Mouse (Mus musculus) liver, adult 2 months (tissue): Measurements from ENCODE around the gene C2cd4a. TPM values are rescaled to one million over a fixed set of nuclear protein-coding genes. Genes with fewer than 3 reads are reported as not detected.

Experiments
- DNase-seq: peaks from one replicate; pipeline ENCODE4 v3.0.0-alpha.2; 2011; ENCODE audit warnings: low read depth, low spot score; ENCODE audit errors: extremely low read depth
- H3K27ac ChIP-seq: fragments of 200-500 bp; replicated peaks from 2 replicates; pipeline ENCODE4 v1.5.1; 2012; ENCODE audit warnings: low read depth, mild to moderate bottlenecking, control low read depth, inconsistent platforms, low read length; ENCODE audit not compliant: insufficient read depth
- H3K27me3 ChIP-seq: fragments of 200-500 bp; 2 replicates; pipeline ENCODE4 v1.6.1; 2012; ENCODE audit warnings: mild to moderate bottlenecking, moderate library complexity, low read length, inconsistent platforms; ENCODE audit not compliant: control insufficient read depth, insufficient read depth
- H3K36me3 ChIP-seq: fragments of 200-500 bp; 2 replicates; pipeline ENCODE4 v1.6.1; 2012; ENCODE audit warnings: low read length, inconsistent platforms; ENCODE audit not compliant: control insufficient read depth, insufficient read depth
- H3K4me1 ChIP-seq: fragments of 200-500 bp; 2 replicates; pipeline ENCODE4 v1.6.1; 2011; ENCODE audit warnings: low read length; ENCODE audit not compliant: control insufficient read depth, insufficient read depth
- H3K4me3 ChIP-seq: fragments of 200-500 bp; 2 replicates; pipeline ENCODE4 v1.5.1; 2011; ENCODE audit warnings: low read depth, mild to moderate bottlenecking, control low read depth, low read length, moderate library complexity; ENCODE audit not compliant: insufficient read depth
- H3K79me2 ChIP-seq: fragments of 200-500 bp; 2 replicates; pipeline ENCODE4 v1.6.1; 2012; ENCODE audit warnings: inconsistent platforms, mild to moderate bottlenecking, low read length, moderate library complexity; ENCODE audit not compliant: control insufficient read depth, insufficient read depth
- H3K9ac ChIP-seq: fragments of 200-500 bp; 2 replicates; pipeline ENCODE4 v1.6.1; 2012; ENCODE audit warnings: low read depth, mild to moderate bottlenecking, control low read depth, inconsistent platforms, low read length
- CTCF ChIP-seq: fragments of 200-500 bp; IDR thresholded peaks from 2 replicates; pipeline ENCODE4 v1.5.1; 2011; ENCODE audit warnings: low read depth, low read length, control low read depth
- POLR2A ChIP-seq: fragments of 200-500 bp; IDR thresholded peaks from 2 replicates; pipeline ENCODE4 v1.6.1; 2011; ENCODE audit warnings: low read length, control low read depth; ENCODE audit not compliant: insufficient read depth; ENCODE audit errors: extremely low read depth
- WGBS: fragments of 180-500 bp; shearing (Covaris S2); methylation state at CpG from one replicate; pipeline ENCODE4 v1.1.7; 2018; 5-methylcytosine and 5-hydroxymethylcytosine counted together
- polyA plus RNA-seq: library from polyadenylated mRNA; depleted of rRNA; stranded (reverse); fragments of >200 nt; gene quantifications from 2 replicates; pipeline ENCODE4 v1.2.3, GENCODE M21; 2012
- total RNA-seq: library from RNA; depleted of rRNA; stranded (reverse); fragments of >200 nt; gene quantifications from 2 replicates; pipeline ENCODE4 v1.2.3, GENCODE M21; 2014

C2cd4a gene
- total and polyA plus RNA-seq, 2 experiments = 0.07 TPM; not detected in 1

DNA sequence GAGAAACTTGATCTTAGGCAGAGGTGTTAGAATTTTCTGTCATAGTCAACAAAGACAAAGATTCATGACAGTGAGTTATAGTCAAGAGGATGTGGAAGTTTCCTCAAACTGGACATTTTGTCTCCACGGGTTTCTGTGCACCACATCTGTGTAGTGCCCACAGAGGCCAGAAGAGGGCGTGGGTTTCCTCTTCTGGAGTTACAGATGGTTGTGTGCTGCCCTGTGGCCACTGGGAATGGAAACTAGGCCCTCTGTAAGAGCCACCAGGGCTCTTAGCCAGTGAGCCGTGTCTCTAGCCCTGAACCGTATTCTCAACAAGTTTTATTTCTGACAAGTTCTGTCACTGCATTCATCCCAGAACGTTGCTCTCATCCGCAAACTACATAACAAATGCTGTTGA, 21.6 kb downstream of the C2cd4a start:
- TF ChIP-seq POLR2A = no peak
- no peak for TF ChIP-seq CTCF
- 76% methylated on average over 6 of the region's 6 CpGs for WGBS
- no peak overlapping the region for H3K9ac ChIP-seq

DNA sequence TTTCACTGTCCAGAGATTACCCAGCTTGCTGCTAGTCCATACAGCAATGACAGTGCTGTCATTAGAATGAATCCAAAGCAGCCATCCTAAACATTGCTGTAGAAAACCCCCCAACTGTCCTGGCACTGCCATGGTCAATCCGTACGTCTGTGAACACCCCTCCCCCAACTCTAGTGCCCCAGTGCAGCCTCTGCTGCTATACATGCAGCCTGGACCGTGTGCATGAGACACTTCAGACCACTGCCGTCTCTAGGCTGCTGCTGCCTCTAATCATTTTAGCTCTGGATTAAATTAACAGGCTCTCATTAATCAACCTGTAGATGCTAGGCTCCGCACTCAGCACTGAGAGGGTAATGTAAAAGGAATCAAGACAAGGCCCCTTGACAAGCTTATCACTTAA, 25.1 kb downstream of the C2cd4a start:
- no peak overlapping the region for H3K9ac ChIP-seq
- H3K36me3 ChIP-seq = no peaks in the 10 kb centered on the region
- no peak overlapping the region for H3K4me3 ChIP-seq
- no peaks in the 10 kb centered on the region for H3K4me1 ChIP-seq
- TF ChIP-seq CTCF = no peak
- no peak for TF ChIP-seq POLR2A
- H3K79me2 ChIP-seq = no peaks in the 10 kb centered on the region
- H3K27ac ChIP-seq = no peak overlapping the region
- 0 out of 2 replicates have a peak, but pooled peaks cover 6% of the 10 kb centered on the region for H3K27me3 ChIP-seq
- no peak for DNase-seq
- 70% methylated on average over 5 of the region's 5 CpGs for WGBS

More for the DNA sequence above, 21.6 kb downstream of the C2cd4a start:
- H3K4me1 ChIP-seq = peaks cover under 1% of the 10 kb centered on the region; the same call in 1 of the 2 replicates
- H3K27me3 ChIP-seq = 0 out of 2 replicates have a peak, but pooled peaks cover 5% of the 10 kb centered on the region
- DNase-seq = no peak
- no peak overlapping the region for H3K4me3 ChIP-seq
- no peak overlapping the region for H3K27ac ChIP-seq
- no peaks in the 10 kb centered on the region for H3K79me2 ChIP-seq
- H3K36me3 ChIP-seq = no peaks in the 10 kb centered on the region

DNA sequence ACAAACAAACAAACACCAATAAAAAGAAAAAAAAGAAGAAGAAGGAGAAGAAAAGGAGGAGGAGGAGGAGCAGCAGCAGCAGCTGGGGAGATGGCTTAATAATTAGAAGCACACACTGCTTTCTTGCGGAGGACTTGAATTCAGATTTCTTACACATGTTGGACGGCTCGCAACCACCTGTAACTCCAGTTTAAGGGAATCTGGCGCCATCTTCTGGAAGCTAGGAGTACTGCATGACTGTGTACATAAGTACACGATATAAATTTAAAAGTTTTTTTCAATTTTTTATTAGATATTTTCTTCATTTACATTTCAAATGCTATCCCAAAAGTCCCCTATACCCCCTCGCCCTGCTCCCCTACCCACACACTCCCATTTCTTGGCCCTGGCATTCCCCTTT, 29.9 kb downstream of the C2cd4a start:
- H3K9ac ChIP-seq = no peak overlapping the region
- H3K36me3 ChIP-seq = no peaks in the 10 kb centered on the region
- no peak overlapping the region for H3K27ac ChIP-seq
- WGBS = 34% methylated on average over 6 of the region's 6 CpGs
- TF ChIP-seq POLR2A = no peak
- peak; percentile 58 for TF ChIP-seq CTCF
- H3K4me3 ChIP-seq = no peak overlapping the region
- 0 out of 2 replicates have a peak, but pooled peaks cover 6% of the 10 kb centered on the region for H3K27me3 ChIP-seq
- no peaks in the 10 kb centered on the region for H3K4me1 ChIP-seq
- DNase-seq = peak; percentile 50
- no peaks in the 10 kb centered on the region for H3K79me2 ChIP-seq

DNA sequence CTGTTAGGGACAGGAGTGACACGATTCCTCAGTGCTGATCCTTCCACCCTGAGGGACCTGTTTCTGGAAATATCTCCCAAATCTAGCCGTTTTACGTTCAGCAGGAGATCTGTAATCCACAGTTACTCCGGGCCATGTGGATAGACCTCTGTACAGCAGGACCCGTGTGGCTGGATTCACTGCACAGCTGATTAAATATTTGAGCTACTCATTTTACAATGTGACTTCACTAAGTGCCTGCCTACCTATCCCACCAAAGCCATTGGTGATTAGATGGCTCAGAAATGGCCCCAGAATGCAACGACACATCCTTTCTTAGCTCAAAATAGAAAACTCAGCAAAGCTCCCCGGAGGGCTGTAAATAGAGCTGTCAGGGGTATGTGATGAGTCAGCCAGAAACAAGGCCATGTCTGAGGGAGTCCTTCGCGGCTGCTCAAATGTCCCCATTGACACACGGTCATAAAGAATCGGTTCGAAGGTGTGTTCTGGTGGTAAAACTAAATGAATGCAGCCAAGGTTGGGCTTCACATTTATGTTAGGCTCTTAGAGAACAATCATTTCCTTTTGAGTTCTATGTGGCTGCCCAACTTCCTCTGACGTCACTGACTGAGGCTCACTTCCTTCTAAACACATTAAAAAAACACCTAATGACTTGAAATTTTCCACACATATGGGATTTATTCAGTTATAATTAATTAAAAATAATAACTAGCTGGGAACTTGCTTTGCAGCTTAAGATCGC, 32.9 kb downstream of the C2cd4a start:
- Histone ChIP-seq H3K79me2 (no peaks in the 10 kb centered on the region), H3K9ac (no peak overlapping the region), H3K4me1 (no peaks in the 10 kb centered on the region), H3K36me3 (no peaks in the 10 kb centered on the region), H3K27me3 (no peaks in the 10 kb centered on the region), H3K27ac (no peak overlapping the region), H3K4me3 (no peak overlapping the region)
- DNase-seq = no peak
- 65% methylated on average over 14 of the region's 14 CpGs for WGBS
- no peak for TF ChIP-seq CTCF
- no peak for TF ChIP-seq POLR2A

DNA sequence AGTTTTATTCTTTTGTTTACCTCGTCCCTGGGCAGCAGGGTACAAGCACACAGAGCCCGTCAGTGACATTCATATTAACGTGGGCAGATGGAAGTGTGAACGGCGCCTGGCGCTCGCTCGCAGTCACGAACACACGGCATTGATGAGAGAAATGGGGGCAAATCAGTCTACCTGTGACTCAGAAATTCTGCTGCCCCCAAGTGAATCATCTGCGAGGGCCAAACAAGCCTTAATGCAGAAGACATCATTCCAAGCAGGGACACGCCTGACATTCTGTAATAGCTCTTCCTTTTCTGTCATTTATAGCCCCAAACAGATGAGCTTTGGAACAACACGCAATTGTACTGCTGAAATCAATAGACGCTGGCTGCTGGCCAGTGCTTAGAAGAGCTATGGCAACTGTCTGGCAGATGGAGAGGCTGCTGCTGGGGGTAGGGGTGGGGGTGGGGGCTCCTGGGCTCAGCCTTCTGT, 36.9 kb downstream of the C2cd4a start:
- Histone ChIP-seq H3K4me3 (no peak overlapping the region), H3K27me3 (no peaks in the 10 kb centered on the region), H3K4me1 (no peaks in the 10 kb centered on the region), H3K9ac (no peak overlapping the region), H3K36me3 (no peaks in the 10 kb centered on the region), H3K27ac (no peak overlapping the region), H3K79me2 (no peaks in the 10 kb centered on the region)
- TF ChIP-seq POLR2A (no peak), CTCF (no peak)
- peak; percentile 58 for DNase-seq
- WGBS = 48% methylated on average over 14 of the region's 14 CpGs

DNA sequence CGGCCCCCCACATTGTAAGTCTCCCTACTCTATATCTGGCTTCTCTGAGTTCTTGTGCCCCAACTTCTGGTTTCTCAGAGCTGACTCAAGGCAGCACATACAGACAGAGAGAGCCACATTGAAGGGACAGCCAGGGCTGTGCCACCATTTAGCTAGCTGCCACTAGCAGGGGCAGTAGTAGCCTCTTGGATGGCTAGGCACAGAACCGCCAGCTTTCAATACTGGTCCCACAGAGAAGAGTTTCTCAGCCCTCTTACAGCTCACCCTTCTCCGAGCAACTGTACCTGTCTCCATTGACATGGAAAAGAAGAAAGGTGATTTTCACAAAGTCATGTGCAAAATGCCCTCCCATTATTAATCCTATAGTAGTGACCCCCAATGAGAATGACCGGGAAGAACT, 37.5 kb downstream of the C2cd4a start:
- Histone ChIP-seq H3K4me3 (no peak overlapping the region), H3K79me2 (no peaks in the 10 kb centered on the region), H3K4me1 (no peaks in the 10 kb centered on the region), H3K36me3 (no peaks in the 10 kb centered on the region), H3K27me3 (no peaks in the 10 kb centered on the region), H3K27ac (no peak overlapping the region), H3K9ac (no peak overlapping the region)
- no peak for DNase-seq
- TF ChIP-seq CTCF = no peak
- TF ChIP-seq POLR2A = no peak
- WGBS = 85% methylated on average over 4 of the region's 4 CpGs
